Mouse (Mus musculus) heart, embryonic 11.5 days (tissue): ENCODE measurements around the gene Mettl24. TPM values are rescaled to one million over a fixed set of nuclear protein-coding genes. Genes with fewer than 3 reads are reported as not detected.

Experiments
- ATAC-seq: fragments of 200-750 bp; cut with Nextera tagmentation; replicated peaks from 2 replicates; pipeline ENCODE4 v1.8.0; 2017; ENCODE audit warnings: moderate library complexity; ENCODE audit not compliant: insufficient number of reproducible peaks, low FRiP score, low TSS enrichment
- H3K27ac ChIP-seq: fragments of 300-500 bp; sonication (generic); 2 replicates; pipeline ENCODE4 v1.5.1; 2014; ENCODE audit warnings: mild to moderate bottlenecking, low read depth, low read length
- H3K27me3 ChIP-seq: fragments of 300-500 bp; sonication (generic); 2 replicates; pipeline ENCODE4 v1.6.1; 2014; ENCODE audit warnings: mild to moderate bottlenecking, low read length, mixed read lengths; ENCODE audit not compliant: control insufficient read depth, insufficient read depth
- H3K36me3 ChIP-seq: fragments of 300-500 bp; sonication (generic); 2 replicates; pipeline ENCODE4 v1.6.1; 2014; ENCODE audit warnings: mild to moderate bottlenecking, low read length, moderate library complexity, mixed read lengths; ENCODE audit not compliant: control insufficient read depth, insufficient read depth
- H3K4me1 ChIP-seq: fragments of 300-500 bp; sonication (generic); 2 replicates; pipeline ENCODE4 v1.6.1; 2014; ENCODE audit warnings: low read length; ENCODE audit not compliant: control insufficient read depth, insufficient read depth
- H3K4me2 ChIP-seq: fragments of 300-500 bp; sonication (generic); 2 replicates; pipeline ENCODE4 v1.6.1; 2014; ENCODE audit warnings: mild to moderate bottlenecking, moderate library complexity
- H3K4me3 ChIP-seq: fragments of 300-500 bp; sonication (generic); 2 replicates; pipeline ENCODE4 v1.5.1; 2014; ENCODE audit warnings: low read depth, low read length
- H3K9ac ChIP-seq: fragments of 300-500 bp; sonication (generic); 2 replicates; pipeline ENCODE4 v1.6.1; 2014; ENCODE audit warnings: mild to moderate bottlenecking, low read depth, low read length, moderate library complexity
- H3K9me3 ChIP-seq: fragments of 300-500 bp; sonication (generic); replicated peaks from 2 replicates; pipeline ENCODE4 v1.6.1; 2016; ENCODE audit warnings: low read length; ENCODE audit not compliant: control insufficient read depth
- WGBS: fragments of 180-500 bp; shearing (Covaris S2); extraction: QIAGEN DNeasy Blood & Tissue Kit; methylation state at CpG from one replicate; pipeline ENCODE4 v1.1.7; 2014; ENCODE audit not compliant: insufficient replicate concordance; 5-methylcytosine and 5-hydroxymethylcytosine counted together
- polyA plus RNA-seq: library from polyadenylated mRNA; unstranded; fragments of >200 nt; fragmentation: Nextera tagmentation; extraction: Ambion mirVana; gene quantifications from 2 replicates; pipeline ENCODE4 v1.2.1, GENCODE M21; 2014

Gene Mettl24
- polyA plus RNA-seq, 1 experiment from 2014 or later = 2.0 TPM

- Histone ChIP-seq H3K36me3 (no peaks in the 10 kb centered on the region), H3K9ac (no peak overlapping the region), H3K27me3 (no peaks in the 10 kb centered on the region), H3K4me2 (no peak overlapping the region), H3K4me1 (peaks cover 3% of the 10 kb centered on the region; the same call in 1 of the 2 replicates), H3K4me3 (no peak overlapping the region), H3K27ac (no peak overlapping the region), H3K9me3 (no peaks in the 10 kb centered on the region)
- 78% methylated on average over 6 of the region's 6 CpGs for WGBS
- no peak for ATAC-seq
These were observed 5.2 kb downstream of the Mettl24 start for GRCm38 (mm10) chr10:40688266-40688665.

- Histone ChIP-seq H3K4me1 (peaks cover under 1% of the 10 kb centered on the region; the same call in 1 of the 2 replicates), H3K9ac (no peak overlapping the region), H3K4me3 (no peak overlapping the region), H3K27me3 (no peaks in the 10 kb centered on the region), H3K4me2 (no peak overlapping the region), H3K27ac (no peak overlapping the region), H3K36me3 (no peaks in the 10 kb centered on the region), H3K9me3 (no peaks in the 10 kb centered on the region)
- WGBS = 49% methylated on average over 1 of the region's 1 CpGs
- ATAC-seq = no peak
These were observed 5.8 kb downstream of the Mettl24 start for GRCm38 (mm10) chr10:40688873-40689272.

GRCm38 (mm10) chr10:40698652-40699051 lies 15.6 kb downstream of the Mettl24 start:
- no peak overlapping the region for H3K4me2 ChIP-seq
- no peak for ATAC-seq
- WGBS = 80% methylated on average over 4 of the region's 4 CpGs
- H3K27me3 ChIP-seq = no peaks in the 10 kb centered on the region
- H3K4me1 ChIP-seq = peaks cover 7% of the 10 kb centered on the region; the same call in 1 of the 2 replicates
- H3K27ac ChIP-seq = no peak overlapping the region
- H3K9me3 ChIP-seq = no peaks in the 10 kb centered on the region
- no peaks in the 10 kb centered on the region for H3K36me3 ChIP-seq
- H3K4me3 ChIP-seq = no peak overlapping the region
- H3K9ac ChIP-seq = no peak overlapping the region

GRCm38 (mm10) chr10:40711127-40711526 lies 28.0 kb downstream of the Mettl24 start:
- WGBS = 72% methylated on average over 7 of the region's 7 CpGs

DNA sequence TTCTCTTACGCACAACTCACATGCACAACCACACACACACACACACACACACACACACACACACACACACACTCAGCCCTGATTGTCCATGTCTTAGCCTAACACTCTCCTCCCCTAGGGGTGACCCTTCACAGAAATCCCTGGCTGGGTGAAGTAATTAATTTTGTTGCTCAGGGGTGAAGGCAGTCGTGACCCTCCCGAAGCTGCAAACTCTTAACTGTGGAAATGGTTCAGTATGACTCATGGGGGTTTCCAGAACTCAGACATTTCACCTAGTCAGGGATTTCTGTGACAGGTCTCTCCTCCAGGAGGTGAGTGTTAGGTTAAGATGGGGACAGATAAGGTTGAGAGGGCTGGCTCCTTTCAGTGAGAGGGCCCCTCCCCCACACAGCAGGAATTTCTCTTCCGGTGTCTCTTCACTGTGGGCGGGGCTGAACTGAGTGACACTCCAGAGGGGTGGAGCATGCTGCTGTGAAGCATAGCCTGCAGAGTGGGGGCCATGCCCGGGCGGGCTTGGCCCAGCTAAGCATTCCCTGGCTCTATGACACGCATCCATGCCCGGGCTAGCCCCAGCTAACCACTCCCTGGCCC lies 30.0 kb downstream of the Mettl24 start:
- no peak for ATAC-seq
- H3K9me3 ChIP-seq = no peaks in the 10 kb centered on the region
- H3K4me1 ChIP-seq = peaks cover 8% of the 10 kb centered on the region; the same call in 1 of the 2 replicates
- peak overlapping the region; percentile 24; the same call in 1 of the 2 replicates for H3K4me2 ChIP-seq
- H3K36me3 ChIP-seq = no peaks in the 10 kb centered on the region
- no peaks in the 10 kb centered on the region for H3K27me3 ChIP-seq
- no peak overlapping the region for H3K4me3 ChIP-seq
- no peak overlapping the region for H3K9ac ChIP-seq
- 26% methylated on average over 9 of the region's 9 CpGs for WGBS
- no peak overlapping the region for H3K27ac ChIP-seq

More at GRCm38 (mm10) chr10:40711127-40711526, 28.0 kb downstream of the Mettl24 start:
- H3K9me3 ChIP-seq = no peaks in the 10 kb centered on the region
- H3K9ac ChIP-seq = no peak overlapping the region
- no peaks in the 10 kb centered on the region for H3K36me3 ChIP-seq
- no peak for ATAC-seq
- H3K4me3 ChIP-seq = no peak overlapping the region
- H3K27me3 ChIP-seq = no peaks in the 10 kb centered on the region
- H3K4me1 ChIP-seq = peaks cover 5% of the 10 kb centered on the region; the same call in 1 of the 2 replicates
- no peak overlapping the region for H3K4me2 ChIP-seq
- H3K27ac ChIP-seq = no peak overlapping the region

GRCm38 (mm10) chr10:40713829-40714228 lies 30.7 kb downstream of the Mettl24 start:
- WGBS = 64% methylated on average over 9 of the region's 9 CpGs
- no peaks in the 10 kb centered on the region for H3K27me3 ChIP-seq
- H3K9ac ChIP-seq = no peak overlapping the region
- H3K27ac ChIP-seq = no peak overlapping the region
- H3K9me3 ChIP-seq = no peaks in the 10 kb centered on the region
- H3K4me2 ChIP-seq = no peak overlapping the region
- no peak overlapping the region for H3K4me3 ChIP-seq
- no peaks in the 10 kb centered on the region for H3K36me3 ChIP-seq
- H3K4me1 ChIP-seq = peaks cover 8% of the 10 kb centered on the region; the same call in 1 of the 2 replicates
- no peak for ATAC-seq

GRCm38 (mm10) chr10:40715151-40715550 lies 32.1 kb downstream of the Mettl24 start:
- H3K36me3 ChIP-seq = no peaks in the 10 kb centered on the region
- no peak overlapping the region for H3K4me3 ChIP-seq
- no peak overlapping the region for H3K4me2 ChIP-seq
- 73% methylated on average over 4 of the region's 4 CpGs for WGBS
- H3K9me3 ChIP-seq = no peaks in the 10 kb centered on the region
- no peak overlapping the region for H3K27ac ChIP-seq
- no peak for ATAC-seq
- H3K9ac ChIP-seq = no peak overlapping the region
- H3K27me3 ChIP-seq = no peaks in the 10 kb centered on the region
- H3K4me1 ChIP-seq = peaks cover 8% of the 10 kb centered on the region; the same call in 1 of the 2 replicates

- Histone ChIP-seq H3K9me3 (no peaks in the 10 kb centered on the region), H3K4me2 (no peak overlapping the region), H3K27me3 (no peaks in the 10 kb centered on the region), H3K36me3 (no peaks in the 10 kb centered on the region), H3K4me3 (no peak overlapping the region), H3K4me1 (peaks cover 8% of the 10 kb centered on the region; the same call in 1 of the 2 replicates), H3K27ac (no peak overlapping the region), H3K9ac (no peak overlapping the region)
- 52% methylated on average over 8 of the region's 8 CpGs for WGBS
- ATAC-seq = no peak
These were observed 33.2 kb downstream of the Mettl24 start for GRCm38 (mm10) chr10:40716296-40716695.

GRCm38 (mm10) chr10:40716713-40717112 lies 33.6 kb downstream of the Mettl24 start:
- ATAC-seq = no peak
- Histone ChIP-seq H3K27me3 (no peaks in the 10 kb centered on the region), H3K27ac (no peak overlapping the region), H3K4me1 (peaks cover 8% of the 10 kb centered on the region; the same call in 1 of the 2 replicates), H3K9me3 (no peaks in the 10 kb centered on the region), H3K4me2 (no peak overlapping the region), H3K9ac (no peak overlapping the region), H3K4me3 (no peak overlapping the region), H3K36me3 (no peaks in the 10 kb centered on the region)
- WGBS = 76% methylated on average over 3 of the region's 3 CpGs
